Mouse (Mus musculus): ENCODE results near the gene Rgs19. TPM values are rescaled to one million over a fixed set of nuclear protein-coding genes. Genes with fewer than 3 reads are reported as not detected.
A peak's percentile ranks its signal among the peaks of the same experiment; 100 is the strongest.

Gene Rgs19
- 43.5 and 44.2 TPM in 2 replicates for polyA plus RNA-seq (2015; fragmentation: Nextera tagmentation; extraction: Ambion mirVana)

DNA sequence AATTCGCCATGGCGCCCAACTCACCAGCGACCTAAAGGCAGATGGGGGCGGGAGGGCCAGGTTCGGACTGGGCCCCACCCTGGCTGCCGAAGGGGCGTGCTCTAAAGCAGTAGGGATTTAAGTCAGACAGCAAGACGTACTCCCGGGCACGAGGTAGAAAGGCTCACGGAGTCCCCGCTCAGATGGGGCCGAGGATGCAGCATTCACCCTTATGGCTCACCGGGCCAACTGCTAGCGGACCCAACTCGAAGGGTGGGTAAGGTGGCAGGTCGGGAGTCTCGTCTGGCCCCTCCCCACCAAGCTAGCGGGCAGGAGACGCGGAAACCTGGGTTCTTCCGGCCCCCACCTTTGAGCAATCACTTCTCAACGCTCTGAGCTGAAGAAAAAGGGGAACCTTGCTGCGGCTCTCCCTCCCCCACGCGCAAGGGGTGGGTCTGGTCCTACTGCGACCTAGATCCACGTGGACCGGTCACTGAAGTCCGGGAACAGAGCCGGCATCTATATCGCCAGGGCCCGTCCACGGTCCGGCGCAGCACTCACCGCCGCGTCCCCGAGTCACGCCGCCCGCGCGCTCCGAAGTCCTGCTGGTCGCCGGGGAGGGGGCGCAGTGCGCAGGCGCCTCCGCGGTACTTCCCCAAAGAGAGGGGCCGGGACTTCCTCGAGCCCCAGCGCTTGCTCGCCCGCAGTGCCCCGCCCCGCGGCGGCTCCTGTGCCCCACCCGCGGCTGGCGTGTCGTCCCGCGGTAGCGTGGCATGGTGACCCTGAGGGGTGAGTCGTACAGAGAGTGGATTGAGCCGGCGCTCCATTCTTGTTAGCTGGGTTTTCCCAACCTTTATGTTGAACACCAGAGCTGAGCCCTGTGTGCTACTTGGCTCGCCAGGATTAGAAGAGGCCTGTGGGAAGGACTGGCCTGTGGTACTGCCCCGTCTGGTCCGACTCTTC is at the start of gene Rgs19:
Gene Rgs19, minus strand, starts transcription at position 639 of the 942 bp plus-strand sequence.
- peak; percentile 78 for ATAC-seq (ENCODE audit: extremely low read depth, insufficient number of reproducible peaks, low FRiP score, low TSS enrichment)
- Histone ChIP-seq H3K4me3 (peak within 1 kb of the TSS; percentile 75), H3K27me3 (replicated peaks) (peaks cover 23% of the 10 kb centered on the region), H3K9ac (peak within 1 kb of the TSS; percentile 90), H3K27ac (replicated peaks) (peak within 1 kb of the TSS; percentile 34), H3K4me1 (peaks cover 26% of the 10 kb centered on the region), H3K9me3 (no peaks in the 10 kb centered on the region), H3K4me2 (peak within 1 kb of the TSS; percentile 89), H3K36me3 (peaks cover 10% of the 10 kb centered on the region)
- under 1% methylated on average over 74 of the region's 75 CpGs for WGBS

DNA sequence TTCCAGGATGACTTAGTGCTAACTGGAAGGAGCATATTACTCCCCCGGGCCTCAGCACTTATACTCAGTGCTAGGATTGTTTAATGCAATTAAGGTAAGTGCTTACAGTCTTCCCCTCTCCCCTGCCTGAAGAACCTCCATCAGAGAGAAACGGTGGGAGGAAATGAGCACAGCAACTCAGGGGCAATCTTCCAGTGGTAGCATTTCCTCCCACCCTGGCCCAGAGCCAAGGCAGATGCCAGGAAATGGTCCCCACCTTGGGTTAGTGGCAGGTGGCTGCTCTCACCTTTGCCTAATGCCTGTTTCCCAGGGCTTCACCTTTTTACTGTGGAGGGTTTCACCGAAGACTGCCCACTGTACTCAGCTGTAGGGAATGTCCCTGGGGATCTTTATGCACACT is 36.3 kb upstream of the Rgs19 start:
- whole genome bisulfite sequencing = 59% methylated on average over 3 of the region's 3 CpGs
- Histone ChIP-seq H3K27ac (replicated peaks) (no peak overlapping the region), H3K4me3 (no peak overlapping the region), H3K4me1 (no peaks in the 10 kb centered on the region), H3K36me3 (no peaks in the 10 kb centered on the region), H3K9ac (no peak overlapping the region), H3K4me2 (no peak overlapping the region), H3K9me3 (no peaks in the 10 kb centered on the region), H3K27me3 (replicated peaks) (no peaks in the 10 kb centered on the region)
- no peak for ATAC-seq (ENCODE audit: extremely low read depth, insufficient number of reproducible peaks, low FRiP score, low TSS enrichment)

DNA sequence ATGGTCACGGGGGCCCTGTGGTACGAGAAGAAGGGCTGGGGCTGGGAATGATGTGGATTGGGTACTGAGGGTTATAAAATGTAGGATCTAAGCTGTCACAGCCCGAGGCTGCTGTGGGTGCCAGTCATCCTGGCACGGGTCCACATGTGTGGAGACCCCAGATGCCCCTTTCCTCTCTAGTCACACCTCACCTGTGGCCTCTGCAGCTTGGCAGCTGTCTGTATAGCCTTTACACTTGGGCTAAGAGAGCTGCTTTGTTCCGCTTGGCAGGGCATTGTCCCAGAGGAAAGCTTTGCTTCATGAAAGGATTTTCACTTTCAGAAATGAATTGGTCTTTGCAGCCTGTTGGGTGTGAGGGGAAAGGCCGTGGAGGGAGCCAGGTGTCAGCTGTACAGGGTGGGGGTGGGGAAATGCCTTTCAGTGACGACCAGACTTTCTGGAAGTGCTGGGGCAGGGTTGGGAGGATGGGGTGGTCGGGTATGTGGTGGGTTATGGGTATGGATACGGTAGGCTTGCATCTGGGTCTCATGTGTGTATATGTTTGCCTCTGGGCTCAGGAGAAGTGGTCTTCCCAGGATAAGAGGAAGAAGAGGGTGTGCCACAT is 34.0 kb upstream of the Rgs19 start:
- no peaks in the 10 kb centered on the region for H3K4me1 ChIP-seq
- 50% methylated on average over 9 of the region's 9 CpGs for WGBS

DNA sequence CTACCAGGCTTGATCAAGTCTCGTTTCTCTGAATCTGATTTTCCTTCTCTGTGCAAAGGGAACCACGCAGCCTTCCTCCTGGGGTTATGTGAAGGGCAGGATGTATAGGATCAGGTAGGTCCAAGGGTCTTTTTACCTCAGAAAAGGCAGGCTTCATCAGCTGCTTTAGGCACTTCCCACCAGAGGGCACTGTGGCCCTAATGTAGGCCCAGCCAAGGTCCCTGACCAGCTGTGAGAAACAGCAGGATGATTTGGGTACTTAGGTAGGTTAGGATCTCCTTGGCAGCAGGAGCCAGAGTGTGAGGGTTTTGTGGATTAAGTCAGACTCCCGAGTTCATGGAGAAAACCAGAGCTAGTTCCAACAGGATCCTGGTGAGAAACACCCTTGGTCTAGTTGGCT is 28.4 kb upstream of the Rgs19 start:
- no peaks in the 10 kb centered on the region for H3K27me3 ChIP-seq (replicated peaks)
- WGBS = 18% methylated on average over 3 of the region's 3 CpGs
- no peak overlapping the region for H3K4me2 ChIP-seq
- H3K27ac ChIP-seq (replicated peaks) = no peak overlapping the region
- H3K9me3 ChIP-seq = no peaks in the 10 kb centered on the region
- H3K4me1 ChIP-seq = peaks cover under 1% of the 10 kb centered on the region; the same call in 1 of the 2 replicates
- ATAC-seq (ENCODE audit: extremely low read depth, insufficient number of reproducible peaks, low FRiP score, low TSS enrichment) = no peak
- H3K36me3 ChIP-seq = peaks cover 14% of the 10 kb centered on the region; the same call in 1 of the 2 replicates
- no peak overlapping the region for H3K9ac ChIP-seq
- no peak overlapping the region for H3K4me3 ChIP-seq

More for the DNA sequence above, 34.0 kb upstream of the Rgs19 start:
- Histone ChIP-seq H3K4me3 (no peak overlapping the region), H3K9me3 (no peaks in the 10 kb centered on the region), H3K27me3 (replicated peaks) (no peaks in the 10 kb centered on the region), H3K36me3 (no peaks in the 10 kb centered on the region), H3K4me2 (no peak overlapping the region), H3K9ac (no peak overlapping the region), H3K27ac (replicated peaks) (no peak overlapping the region)
- ATAC-seq (ENCODE audit: extremely low read depth, insufficient number of reproducible peaks, low FRiP score, low TSS enrichment) = no peak

DNA sequence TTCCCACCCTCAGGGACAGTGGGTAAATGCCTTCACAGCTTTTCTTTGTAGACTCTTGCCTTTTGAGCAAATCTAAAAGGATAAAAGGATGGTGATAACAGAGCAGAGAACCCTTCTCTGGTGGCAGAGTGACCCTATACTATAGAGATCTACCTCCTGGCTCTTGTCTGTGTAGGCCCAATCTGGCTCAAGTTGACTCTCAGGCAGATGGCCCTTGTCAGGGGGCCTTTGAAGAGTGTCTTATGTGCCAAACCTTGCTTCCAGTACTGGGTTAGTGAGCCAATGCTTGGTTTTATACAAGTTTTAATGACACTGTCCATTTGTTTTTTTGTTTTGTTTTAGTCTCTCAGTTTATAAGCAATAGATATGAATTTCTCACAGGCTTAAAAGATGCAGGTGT is 27.4 kb upstream of the Rgs19 start:
- Histone ChIP-seq H3K4me1 (peaks cover 11% of the 10 kb centered on the region; the same call in 1 of the 2 replicates), H3K27ac (replicated peaks) (no peak overlapping the region), H3K4me2 (no peak overlapping the region), H3K27me3 (replicated peaks) (no peaks in the 10 kb centered on the region), H3K4me3 (no peak overlapping the region), H3K9ac (no peak overlapping the region), H3K9me3 (no peaks in the 10 kb centered on the region), H3K36me3 (peaks cover 14% of the 10 kb centered on the region; the same call in 1 of the 2 replicates)
- no peak for ATAC-seq (ENCODE audit: extremely low read depth, insufficient number of reproducible peaks, low FRiP score, low TSS enrichment)

DNA sequence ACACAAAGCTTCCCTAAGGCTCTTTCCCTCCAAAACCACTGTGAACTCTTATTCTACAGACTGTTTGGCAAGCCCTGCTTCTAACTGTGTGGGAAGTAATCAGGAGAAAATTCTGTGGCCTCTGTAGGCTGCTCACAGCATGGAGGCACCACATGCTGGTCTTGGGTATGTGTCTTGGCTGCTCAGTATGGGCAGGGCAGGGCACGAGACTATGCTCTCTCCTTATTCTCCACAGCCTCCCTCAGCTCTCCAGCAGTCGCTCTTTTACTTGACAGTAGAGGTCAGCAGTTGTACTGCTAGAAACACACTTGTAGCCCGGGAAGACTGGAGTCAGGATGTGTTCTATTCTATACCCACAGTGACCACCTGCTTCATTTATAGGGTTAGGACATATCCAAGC is 26.3 kb upstream of the Rgs19 start:
- 34% methylated on average over 3 of the region's 3 CpGs for WGBS
- no peak for ATAC-seq (ENCODE audit: extremely low read depth, insufficient number of reproducible peaks, low FRiP score, low TSS enrichment)

DNA sequence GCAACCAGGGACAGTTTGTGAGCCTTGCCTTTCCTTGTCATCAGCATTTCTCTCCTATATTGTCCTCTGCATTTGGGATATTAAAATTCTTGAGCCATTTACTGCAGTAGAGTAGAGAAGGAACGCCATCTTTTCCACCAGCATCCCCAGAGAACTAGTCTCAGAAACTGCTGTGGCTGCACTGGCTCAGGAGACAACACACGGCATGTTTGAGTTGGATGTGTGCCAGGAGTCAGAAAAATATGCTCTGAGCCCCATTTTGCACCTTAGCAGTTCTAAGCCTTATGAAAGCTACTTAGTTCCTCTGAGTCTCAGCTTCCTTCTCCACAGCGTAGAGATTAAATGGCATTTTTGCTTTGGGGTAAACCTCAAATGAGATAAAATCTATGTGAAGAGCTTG is 23.2 kb upstream of the Rgs19 start:
- WGBS = 40% methylated on average over 3 of the region's 3 CpGs
- Histone ChIP-seq H3K9ac (no peak overlapping the region), H3K36me3 (peaks cover 14% of the 10 kb centered on the region; the same call in 1 of the 2 replicates), H3K27me3 (replicated peaks) (no peaks in the 10 kb centered on the region), H3K4me3 (no peak overlapping the region), H3K9me3 (no peaks in the 10 kb centered on the region), H3K4me1 (peaks cover 31% of the 10 kb centered on the region), H3K27ac (replicated peaks) (no peak overlapping the region), H3K4me2 (0 out of 2 replicates have a peak overlapping the region, but pooled peaks have one; percentile 67)
- no peak for ATAC-seq (ENCODE audit: extremely low read depth, insufficient number of reproducible peaks, low FRiP score, low TSS enrichment)

More for the DNA sequence above, 26.3 kb upstream of the Rgs19 start:
- peaks cover 21% of the 10 kb centered on the region for H3K4me1 ChIP-seq
- H3K4me2 ChIP-seq = no peak overlapping the region
- no peak overlapping the region for H3K27ac ChIP-seq (replicated peaks)
- no peaks in the 10 kb centered on the region for H3K27me3 ChIP-seq (replicated peaks)
- H3K9me3 ChIP-seq = no peaks in the 10 kb centered on the region
- no peak overlapping the region for H3K9ac ChIP-seq
- no peak overlapping the region for H3K4me3 ChIP-seq
- H3K36me3 ChIP-seq = peaks cover 14% of the 10 kb centered on the region; the same call in 1 of the 2 replicates

DNA sequence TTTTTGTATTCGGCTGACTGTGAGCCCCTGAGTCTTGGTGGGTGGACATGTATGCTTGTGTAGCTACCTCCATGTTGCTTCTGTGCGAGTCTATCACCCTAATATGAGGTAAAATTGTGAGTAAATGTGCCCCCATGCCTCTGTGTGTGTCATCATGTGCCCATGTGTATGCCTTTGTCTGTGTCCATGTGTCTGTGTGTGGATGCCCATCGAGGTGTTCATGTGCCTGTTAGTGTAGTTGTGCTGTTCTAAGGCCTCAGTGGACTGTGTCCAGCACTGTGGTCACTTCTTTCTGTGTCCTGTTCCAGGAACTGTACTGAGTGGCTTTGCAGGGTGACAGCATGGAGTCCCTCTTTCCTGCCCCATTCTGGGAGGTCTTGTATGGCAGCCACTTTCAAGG is 21.6 kb upstream of the Rgs19 start:
- Histone ChIP-seq H3K36me3 (peaks cover 14% of the 10 kb centered on the region; the same call in 1 of the 2 replicates), H3K4me3 (peak overlapping the region; percentile 47), H3K27ac (replicated peaks) (peak overlapping the region; percentile 82), H3K4me1 (peaks cover 31% of the 10 kb centered on the region), H3K4me2 (peak overlapping the region; percentile 67), H3K9ac (peak overlapping the region; percentile 76), H3K9me3 (no peaks in the 10 kb centered on the region), H3K27me3 (replicated peaks) (no peaks in the 10 kb centered on the region)
- 62% methylated on average over 3 of the region's 3 CpGs for WGBS
- no peak for ATAC-seq (ENCODE audit: extremely low read depth, insufficient number of reproducible peaks, low FRiP score, low TSS enrichment)

DNA sequence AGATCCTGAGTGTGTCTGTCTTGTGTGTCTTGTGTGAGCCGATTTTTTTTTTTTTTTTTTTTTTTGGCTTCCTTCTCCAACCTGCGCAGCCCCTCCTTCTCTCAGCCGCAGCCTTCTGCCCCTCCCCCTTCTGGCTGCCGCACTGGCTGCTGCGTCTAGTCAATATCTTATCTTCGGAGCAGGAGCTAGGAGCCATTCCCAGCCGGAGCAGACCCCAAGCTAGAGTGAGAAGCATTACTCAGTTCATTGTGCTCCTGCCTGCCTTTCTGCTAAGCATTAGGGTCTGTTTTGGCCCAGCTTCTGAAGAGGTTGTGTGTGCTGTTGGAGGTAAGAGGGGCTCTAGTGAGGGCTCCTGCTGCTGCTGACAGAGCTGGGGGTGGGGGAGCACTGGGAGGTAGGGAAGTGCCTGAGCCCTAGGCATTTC is 21.1 kb upstream of the Rgs19 start, which contains the start of gene Oprl1:
Gene Oprl1, plus strand, starts transcription at position 114 of the 424 bp plus-strand sequence.
- peaks cover 31% of the 10 kb centered on the region for H3K4me1 ChIP-seq
- ATAC-seq (ENCODE audit: extremely low read depth, insufficient number of reproducible peaks, low FRiP score, low TSS enrichment) = no peak
- peak within 1 kb of the TSS; percentile 82 for H3K27ac ChIP-seq (replicated peaks)
- peak within 1 kb of the TSS; percentile 76 for H3K9ac ChIP-seq
- H3K36me3 ChIP-seq = peaks cover 12% of the 10 kb centered on the region; the same call in 1 of the 2 replicates
- no peaks in the 10 kb centered on the region for H3K27me3 ChIP-seq (replicated peaks)
- H3K4me3 ChIP-seq = peak within 1 kb of the TSS; percentile 47
- no peaks in the 10 kb centered on the region for H3K9me3 ChIP-seq
- H3K4me2 ChIP-seq = peak within 1 kb of the TSS; percentile 67
- 0% methylated on average over 7 of the region's 7 CpGs for whole genome bisulfite sequencing

DNA sequence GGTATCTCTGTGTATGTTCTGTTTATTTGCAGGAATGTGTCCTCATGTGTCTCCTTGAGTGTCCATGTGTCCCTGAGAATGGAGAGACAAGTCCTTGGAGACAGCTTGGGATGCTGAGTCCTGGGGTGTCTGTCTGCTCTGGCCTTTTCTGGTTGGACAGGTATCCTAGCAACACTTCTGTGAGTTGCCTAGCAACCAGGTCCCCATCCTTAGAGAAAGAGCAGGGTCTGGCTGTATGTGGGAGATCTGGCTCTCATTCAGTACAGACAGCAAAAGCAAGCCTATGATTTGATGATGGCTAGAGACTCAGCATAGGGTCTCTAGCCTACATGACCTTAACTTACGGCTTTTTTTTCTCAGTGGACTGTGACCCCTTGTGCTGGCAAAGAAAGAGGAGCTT is 20.0 kb upstream of the Rgs19 start:
- no peak for ATAC-seq (ENCODE audit: extremely low read depth, insufficient number of reproducible peaks, low FRiP score, low TSS enrichment)
- Histone ChIP-seq H3K36me3 (0 out of 2 replicates have a peak, but pooled peaks cover under 1% of the 10 kb centered on the region), H3K27me3 (replicated peaks) (no peaks in the 10 kb centered on the region), H3K4me3 (no peak overlapping the region), H3K9me3 (no peaks in the 10 kb centered on the region), H3K27ac (replicated peaks) (no peak overlapping the region), H3K9ac (no peak overlapping the region), H3K4me1 (peaks cover 31% of the 10 kb centered on the region), H3K4me2 (no peak overlapping the region)
- 79% methylated on average over 1 of the region's 1 CpGs for WGBS

DNA sequence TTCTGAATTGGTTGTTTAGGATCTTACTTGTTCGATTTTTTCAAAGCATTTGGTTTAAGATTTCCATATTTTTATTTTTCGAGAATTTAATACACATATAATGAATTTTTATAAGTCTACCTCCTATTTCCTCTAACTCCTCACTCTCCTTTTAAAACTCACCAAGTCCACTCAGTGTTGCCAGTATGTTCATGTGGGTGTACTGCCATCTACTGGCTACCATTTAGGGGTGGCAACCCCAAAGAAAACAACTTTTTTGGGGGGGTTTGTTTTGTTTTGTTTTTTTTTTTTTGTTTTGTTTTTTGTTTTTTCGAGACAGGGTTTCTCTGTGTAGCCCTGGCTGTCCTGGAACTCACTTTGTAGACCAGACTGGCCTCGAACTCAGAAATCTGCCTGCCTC is 12.9 kb upstream of the Rgs19 start:
- ATAC-seq (ENCODE audit: extremely low read depth, insufficient number of reproducible peaks, low FRiP score, low TSS enrichment) = no peak
- no peaks in the 10 kb centered on the region for H3K36me3 ChIP-seq
- H3K9ac ChIP-seq = no peak overlapping the region
- H3K4me3 ChIP-seq = no peak overlapping the region
- H3K27me3 ChIP-seq (replicated peaks) = no peaks in the 10 kb centered on the region
- no peak overlapping the region for H3K4me2 ChIP-seq
- H3K27ac ChIP-seq (replicated peaks) = no peak overlapping the region
- H3K4me1 ChIP-seq = no peaks in the 10 kb centered on the region
- WGBS = 38% methylated on average over 4 of the region's 4 CpGs
- no peaks in the 10 kb centered on the region for H3K9me3 ChIP-seq
